Mouse (Mus musculus): ENCODE results near the gene Jmy. TPM values are rescaled to one million over a fixed set of nuclear protein-coding genes. Genes with fewer than 3 reads are reported as not detected.

The Jmy gene
- polyA plus RNA-seq, 1 experiment: 13.4 TPM

DNA sequence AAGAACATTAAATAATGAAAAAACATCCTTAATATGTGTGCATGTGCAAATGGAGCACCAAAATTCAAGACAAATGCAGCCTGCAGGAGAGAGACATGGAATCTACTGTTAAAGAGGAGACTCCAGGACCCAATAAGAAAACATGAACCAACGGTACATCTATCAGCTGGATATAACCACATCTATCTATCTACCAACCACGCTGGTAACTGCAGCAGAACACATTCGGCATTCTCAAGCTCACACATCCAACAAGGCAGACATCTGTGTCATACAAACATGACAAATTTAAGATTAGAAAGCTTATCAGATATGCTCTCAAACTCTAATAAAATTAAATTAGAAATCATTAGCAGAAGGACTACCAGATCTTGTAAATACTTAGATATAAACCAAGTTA is 21.3 kb downstream of the Jmy start:
- H3K36me3 ChIP-seq (ENCODE audit: control insufficient read depth, insufficient read depth, low read length, poor library complexity, severe bottlenecking): no peaks in the 10 kb centered on the region
- no peak overlapping the region for H3K4me3 ChIP-seq (ENCODE audit: low read depth, low read length)
- no peaks in the 10 kb centered on the region for H3K27me3 ChIP-seq (ENCODE audit: control insufficient read depth, insufficient read depth, low read length, poor library complexity, severe bottlenecking)
- no peak overlapping the region for H3K27ac ChIP-seq (ENCODE audit: insufficient read depth, low read length)
- H3K9me3 ChIP-seq (replicated peaks; ENCODE audit: control insufficient read depth, insufficient read depth, low read length, poor library complexity, severe bottlenecking): peaks cover 2% of the 10 kb centered on the region; the same call in 1 of the 2 replicates
- no peaks in the 10 kb centered on the region for H3K4me1 ChIP-seq (ENCODE audit: control insufficient read depth, insufficient read depth, low read length)
- TF ChIP-seq CTCF (IDR thresholded peaks at IDR 0.05; ENCODE audit: low read depth, low read length) (no peak), EP300 (IDR thresholded peaks at IDR 0.05; ENCODE audit: insufficient read depth, low read depth, low read length) (no peak), POLR2A (IDR thresholded peaks at IDR 0.05; ENCODE audit: insufficient read depth, low read length) (no peak)
- H3K9ac ChIP-seq (ENCODE audit: low read depth, poor library complexity, severe bottlenecking): no peak overlapping the region

DNA sequence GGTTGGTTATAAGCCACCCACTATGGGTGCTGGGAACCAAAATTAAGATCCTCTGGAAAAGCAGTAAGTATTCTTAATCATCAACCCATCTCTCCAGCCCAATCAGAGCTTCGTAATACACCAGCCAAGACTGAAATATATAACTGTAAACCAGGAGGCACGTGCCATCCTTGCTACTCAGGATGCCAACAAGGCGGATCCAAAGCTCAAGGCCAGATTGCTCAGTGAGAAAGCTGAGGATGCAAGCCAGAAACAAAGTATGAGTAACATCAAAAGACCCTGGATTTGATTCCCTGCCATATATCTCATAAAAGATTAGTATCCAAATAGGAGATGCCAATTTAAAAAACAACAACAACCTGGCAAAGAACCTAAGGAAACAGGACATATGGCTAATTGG is 31.3 kb downstream of the Jmy start:
- peaks cover 2% of the 10 kb centered on the region; the same call in 1 of the 2 replicates for H3K36me3 ChIP-seq (ENCODE audit: control insufficient read depth, insufficient read depth, low read length, poor library complexity, severe bottlenecking)
- H3K9ac ChIP-seq (ENCODE audit: low read depth, poor library complexity, severe bottlenecking): no peak overlapping the region
- TF ChIP-seq POLR2A (IDR thresholded peaks at IDR 0.05; ENCODE audit: insufficient read depth, low read length): no peak
- no peak for TF ChIP-seq CTCF (IDR thresholded peaks at IDR 0.05; ENCODE audit: low read depth, low read length)
- no peak for TF ChIP-seq EP300 (IDR thresholded peaks at IDR 0.05; ENCODE audit: insufficient read depth, low read depth, low read length)

DNA sequence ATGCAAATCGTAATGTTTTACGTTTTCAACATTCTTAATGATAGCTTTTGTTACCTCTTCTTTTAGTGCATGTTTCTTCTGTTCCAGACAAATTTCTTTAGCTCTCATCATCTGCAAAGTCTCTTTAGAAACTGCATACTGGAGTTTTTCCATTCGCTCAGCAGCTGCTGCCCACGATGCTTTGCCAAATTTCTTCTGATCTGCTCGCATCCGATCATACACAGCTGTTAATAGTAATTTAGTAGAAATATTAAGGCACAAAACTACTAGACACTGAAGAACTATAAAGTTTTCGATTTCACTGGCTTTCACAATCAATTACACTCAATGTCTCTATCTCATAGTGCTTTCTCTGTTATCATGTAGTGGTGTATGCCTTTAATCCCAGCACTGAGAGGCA is 40.0 kb downstream of the Jmy start:
- no peak overlapping the region for H3K9ac ChIP-seq (ENCODE audit: low read depth, poor library complexity, severe bottlenecking)
- no peaks in the 10 kb centered on the region for H3K27me3 ChIP-seq (ENCODE audit: control insufficient read depth, insufficient read depth, low read length, poor library complexity, severe bottlenecking)
- H3K9me3 ChIP-seq (replicated peaks; ENCODE audit: control insufficient read depth, insufficient read depth, low read length, poor library complexity, severe bottlenecking): no peaks in the 10 kb centered on the region
- H3K4me3 ChIP-seq (ENCODE audit: low read depth, low read length): no peak overlapping the region
- peaks cover 9% of the 10 kb centered on the region for H3K36me3 ChIP-seq (ENCODE audit: control insufficient read depth, insufficient read depth, low read length, poor library complexity, severe bottlenecking)
- TF ChIP-seq EP300 (IDR thresholded peaks at IDR 0.05; ENCODE audit: insufficient read depth, low read depth, low read length): no peak
- TF ChIP-seq POLR2A (IDR thresholded peaks at IDR 0.05; ENCODE audit: insufficient read depth, low read length): no peak
- no peak for TF ChIP-seq CTCF (IDR thresholded peaks at IDR 0.05; ENCODE audit: low read depth, low read length)
- no peaks in the 10 kb centered on the region for H3K4me1 ChIP-seq (ENCODE audit: control insufficient read depth, insufficient read depth, low read length)
- no peak overlapping the region for H3K27ac ChIP-seq (ENCODE audit: insufficient read depth, low read length)

More for the DNA sequence above, 31.3 kb downstream of the Jmy start:
- H3K27me3 ChIP-seq (ENCODE audit: control insufficient read depth, insufficient read depth, low read length, poor library complexity, severe bottlenecking): no peaks in the 10 kb centered on the region; the same call in 1 of the 2 replicates
- no peak overlapping the region for H3K27ac ChIP-seq (ENCODE audit: insufficient read depth, low read length)
- H3K9me3 ChIP-seq (replicated peaks; ENCODE audit: control insufficient read depth, insufficient read depth, low read length, poor library complexity, severe bottlenecking): no peaks in the 10 kb centered on the region
- no peaks in the 10 kb centered on the region for H3K4me1 ChIP-seq (ENCODE audit: control insufficient read depth, insufficient read depth, low read length)
- H3K4me3 ChIP-seq (ENCODE audit: low read depth, low read length): no peak overlapping the region

DNA sequence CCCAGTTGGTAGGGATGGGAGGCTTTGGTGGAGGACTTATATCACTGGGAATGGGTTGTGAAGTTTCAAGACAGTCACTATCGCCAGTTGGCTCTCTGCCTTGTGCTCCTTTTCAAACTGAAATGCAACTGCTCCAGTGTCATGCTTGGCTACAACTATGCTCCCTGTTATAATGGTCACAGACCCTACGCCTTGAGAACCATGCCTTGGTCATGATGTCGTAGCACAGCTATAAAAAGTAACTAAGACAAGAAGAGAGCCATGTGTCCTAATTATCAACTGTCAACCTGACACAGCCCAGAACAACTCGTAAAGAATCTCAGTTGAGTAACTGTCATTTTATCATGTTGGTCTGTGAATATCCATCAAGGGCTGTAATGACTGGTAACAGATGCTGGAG is 41.0 kb downstream of the Jmy start:
- H3K9ac ChIP-seq (ENCODE audit: low read depth, poor library complexity, severe bottlenecking): no peak overlapping the region
- H3K36me3 ChIP-seq (ENCODE audit: control insufficient read depth, insufficient read depth, low read length, poor library complexity, severe bottlenecking): peaks cover 13% of the 10 kb centered on the region
- no peaks in the 10 kb centered on the region for H3K4me1 ChIP-seq (ENCODE audit: control insufficient read depth, insufficient read depth, low read length)
- no peak overlapping the region for H3K27ac ChIP-seq (ENCODE audit: insufficient read depth, low read length)
- H3K27me3 ChIP-seq (ENCODE audit: control insufficient read depth, insufficient read depth, low read length, poor library complexity, severe bottlenecking): no peaks in the 10 kb centered on the region
- H3K4me3 ChIP-seq (ENCODE audit: low read depth, low read length): no peak overlapping the region
- H3K9me3 ChIP-seq (replicated peaks; ENCODE audit: control insufficient read depth, insufficient read depth, low read length, poor library complexity, severe bottlenecking): no peaks in the 10 kb centered on the region
- TF ChIP-seq EP300 (IDR thresholded peaks at IDR 0.05; ENCODE audit: insufficient read depth, low read depth, low read length) (no peak), POLR2A (IDR thresholded peaks at IDR 0.05; ENCODE audit: insufficient read depth, low read length) (no peak), CTCF (IDR thresholded peaks at IDR 0.05; ENCODE audit: low read depth, low read length) (no peak)

DNA sequence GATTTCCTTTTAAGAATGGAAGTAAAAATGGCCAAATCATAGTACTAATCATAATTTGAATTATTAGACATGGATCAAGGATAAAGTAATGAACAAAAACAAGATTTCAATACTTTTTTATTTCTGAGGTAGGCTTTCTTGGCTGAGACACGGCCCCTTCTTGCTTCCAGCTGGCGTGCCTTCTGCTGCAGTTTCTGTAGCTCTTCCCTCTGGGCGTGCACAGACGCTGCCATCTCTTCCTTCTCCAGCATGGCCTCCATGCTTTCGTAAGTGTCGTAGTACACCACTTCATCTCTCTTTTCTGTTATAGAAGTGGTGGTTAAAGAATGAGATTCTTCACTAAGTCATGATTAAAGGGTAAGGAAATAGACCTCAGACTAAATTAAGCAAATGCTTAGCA is 46.3 kb downstream of the Jmy start:
- no peak overlapping the region for H3K27ac ChIP-seq (ENCODE audit: insufficient read depth, low read length)
- H3K27me3 ChIP-seq (ENCODE audit: control insufficient read depth, insufficient read depth, low read length, poor library complexity, severe bottlenecking): no peaks in the 10 kb centered on the region
- H3K9ac ChIP-seq (ENCODE audit: low read depth, poor library complexity, severe bottlenecking): no peak overlapping the region
- H3K4me3 ChIP-seq (ENCODE audit: low read depth, low read length): no peak overlapping the region
- peaks cover 18% of the 10 kb centered on the region for H3K36me3 ChIP-seq (ENCODE audit: control insufficient read depth, insufficient read depth, low read length, poor library complexity, severe bottlenecking)
- H3K4me1 ChIP-seq (ENCODE audit: control insufficient read depth, insufficient read depth, low read length): no peaks in the 10 kb centered on the region
- TF ChIP-seq EP300 (IDR thresholded peaks at IDR 0.05; ENCODE audit: insufficient read depth, low read depth, low read length): no peak
- TF ChIP-seq POLR2A (IDR thresholded peaks at IDR 0.05; ENCODE audit: insufficient read depth, low read length): no peak
- TF ChIP-seq CTCF (IDR thresholded peaks at IDR 0.05; ENCODE audit: low read depth, low read length): no peak
- H3K9me3 ChIP-seq (replicated peaks; ENCODE audit: control insufficient read depth, insufficient read depth, low read length, poor library complexity, severe bottlenecking): no peaks in the 10 kb centered on the region

DNA sequence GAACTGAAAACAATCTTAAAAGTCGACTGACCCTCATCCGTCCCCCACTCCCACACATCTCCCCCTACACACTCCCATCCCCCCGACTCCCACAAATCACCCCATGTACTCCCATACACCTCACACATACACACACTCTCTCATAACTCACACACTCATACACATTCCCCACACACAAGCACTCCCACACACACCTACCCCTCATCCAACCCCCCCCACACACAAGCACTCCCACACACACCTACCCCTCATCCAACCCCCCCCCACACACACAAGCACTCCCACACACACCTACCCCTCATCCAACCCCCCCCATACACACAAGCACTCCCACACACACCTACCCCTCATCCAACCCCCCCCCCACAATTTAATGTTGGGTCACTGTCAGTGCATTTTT is 59.4 kb downstream of the Jmy start:
- TF ChIP-seq CTCF (IDR thresholded peaks at IDR 0.05; ENCODE audit: low read depth, low read length) (no peak), POLR2A (IDR thresholded peaks at IDR 0.05; ENCODE audit: insufficient read depth, low read length) (no peak), EP300 (IDR thresholded peaks at IDR 0.05; ENCODE audit: insufficient read depth, low read depth, low read length) (no peak)
- H3K36me3 ChIP-seq (ENCODE audit: control insufficient read depth, insufficient read depth, low read length, poor library complexity, severe bottlenecking): peaks cover 10% of the 10 kb centered on the region
- H3K9me3 ChIP-seq (replicated peaks; ENCODE audit: control insufficient read depth, insufficient read depth, low read length, poor library complexity, severe bottlenecking): no peaks in the 10 kb centered on the region
- H3K9ac ChIP-seq (ENCODE audit: low read depth, poor library complexity, severe bottlenecking): no peak overlapping the region
- H3K4me3 ChIP-seq (ENCODE audit: low read depth, low read length): no peak overlapping the region
- no peak overlapping the region for H3K27ac ChIP-seq (ENCODE audit: insufficient read depth, low read length)
- no peaks in the 10 kb centered on the region for H3K4me1 ChIP-seq (ENCODE audit: control insufficient read depth, insufficient read depth, low read length)
- no peaks in the 10 kb centered on the region for H3K27me3 ChIP-seq (ENCODE audit: control insufficient read depth, insufficient read depth, low read length, poor library complexity, severe bottlenecking)
